Mouse (Mus musculus): ENCODE measurements around the gene Ube2e2. TPM values are rescaled to one million over a fixed set of nuclear protein-coding genes. Genes with fewer than 3 reads are reported as not detected.

Gene Ube2e2
- 100 to 1,000 TPM; 204 to 207 TPM for total RNA-seq (2021)
- long read RNA-seq, experiment 1, partial matches to known transcripts = 11 of 21 reads
- long read RNA-seq, experiment 1, other reads (novel, unspliced or antisense) = 10 of 21 reads
- long read RNA-seq, experiment 2, partial matches to known transcripts = 3 of 13 reads
- long read RNA-seq, experiment 2, other reads (novel, unspliced or antisense) = 9 of 13 reads

- TF ChIP-seq CTCF (conservative IDR thresholded peaks at IDR 0.05) = no peak
- DNase-seq (ENCODE audit: low spot score in 2 of 2) = no peak
- H3K27ac ChIP-seq = peak within 1 kb of the TSS; percentile 94
- peak within 1 kb of the TSS; percentile 82 for H3K4me3 ChIP-seq
Measured at GRCm38 (mm10) chr14:18893947-18894445, at the start of gene Ube2e2. Gene Ube2e2, minus strand, starts transcription at chr14:18894267.

- Histone ChIP-seq H3K27ac (no peak overlapping the region), H3K4me3 (no peak overlapping the region)
- DNase-seq (ENCODE audit: low spot score in 2 of 2) = no peak
- no peak for TF ChIP-seq CTCF (conservative IDR thresholded peaks at IDR 0.05)
Measured at GRCm38 (mm10) chr14:18940068-18940467, 46.0 kb upstream of the Ube2e2 start.

- 0 out of 2 replicates have a peak overlapping the region, but pooled peaks have one; percentile 70 for H3K27ac ChIP-seq
- H3K4me3 ChIP-seq = no peak overlapping the region
- TF ChIP-seq CTCF (conservative IDR thresholded peaks at IDR 0.05) = no peak
- peak; percentile 41 to 42 for DNase-seq (ENCODE audit: low spot score in 2 of 2)
Measured at GRCm38 (mm10) chr14:18903553-18903952, 9.5 kb upstream of the Ube2e2 start.

- H3K27ac ChIP-seq = peak overlapping the region; percentile 94
- H3K4me3 ChIP-seq = peak overlapping the region; percentile 82
- DNase-seq (ENCODE audit: low spot score in 2 of 2) = peak; percentile 86 to 91
- TF ChIP-seq CTCF (conservative IDR thresholded peaks at IDR 0.05) = no peak
Measured at GRCm38 (mm10) chr14:18893121-18893946, 733 bp downstream of the Ube2e2 start.

GRCm38 (mm10) chr14:18889571-18889970 lies 4.5 kb downstream of the Ube2e2 start:
- no peak overlapping the region for H3K4me3 ChIP-seq
- TF ChIP-seq CTCF (conservative IDR thresholded peaks at IDR 0.05) = no peak
- no peak overlapping the region; the same call in 1 of the 2 replicates for H3K27ac ChIP-seq
- DNase-seq (ENCODE audit: low spot score in 2 of 2) = peak in 1 of 2 experiments; percentile 30

- no peak for TF ChIP-seq CTCF (conservative IDR thresholded peaks at IDR 0.05)
- DNase-seq (ENCODE audit: low spot score in 2 of 2) = no peak
- Histone ChIP-seq H3K4me3 (no peak overlapping the region), H3K27ac (no peak overlapping the region)
Measured at GRCm38 (mm10) chr14:18882493-18882892, 11.6 kb downstream of the Ube2e2 start.

GRCm38 (mm10) chr14:18870716-18871115 lies 23.4 kb downstream of the Ube2e2 start:
- DNase-seq (ENCODE audit: low spot score in 2 of 2) = no peak
- Histone ChIP-seq H3K27ac (no peak overlapping the region), H3K4me3 (no peak overlapping the region)
- TF ChIP-seq CTCF (conservative IDR thresholded peaks at IDR 0.05) = no peak

- DNase-seq (ENCODE audit: low spot score in 2 of 2) = no peak
- TF ChIP-seq CTCF (conservative IDR thresholded peaks at IDR 0.05) = no peak
- H3K27ac ChIP-seq = peak overlapping the region; percentile 81
- no peak overlapping the region for H3K4me3 ChIP-seq
Measured at GRCm38 (mm10) chr14:18828661-18829060, 65.4 kb downstream of the Ube2e2 start.

GRCm38 (mm10) chr14:18826753-18827152 lies 67.3 kb downstream of the Ube2e2 start:
- Histone ChIP-seq H3K27ac (peak overlapping the region; percentile 18; the same call in 1 of the 2 replicates), H3K4me3 (no peak overlapping the region)
- TF ChIP-seq CTCF (conservative IDR thresholded peaks at IDR 0.05) = no peak
- no peak for DNase-seq (ENCODE audit: low spot score in 2 of 2)

GRCm38 (mm10) chr14:18820713-18821112 lies 73.4 kb downstream of the Ube2e2 start:
- Histone ChIP-seq H3K27ac (peak overlapping the region; percentile 70), H3K4me3 (no peak overlapping the region)
- TF ChIP-seq CTCF (conservative IDR thresholded peaks at IDR 0.05) = no peak
- DNase-seq (ENCODE audit: low spot score in 2 of 2) = no peak

- no peak overlapping the region for H3K27ac ChIP-seq
- no peak for TF ChIP-seq CTCF (conservative IDR thresholded peaks at IDR 0.05)
- H3K4me3 ChIP-seq = no peak overlapping the region
- DNase-seq (ENCODE audit: low spot score in 2 of 2) = no peak
Measured at GRCm38 (mm10) chr14:18796857-18797256, 97.2 kb downstream of the Ube2e2 start.

GRCm38 (mm10) chr14:18795787-18796186 lies 98.3 kb downstream of the Ube2e2 start:
- Histone ChIP-seq H3K27ac (no peak overlapping the region), H3K4me3 (no peak overlapping the region)
- TF ChIP-seq CTCF (conservative IDR thresholded peaks at IDR 0.05) = no peak
- no peak for DNase-seq (ENCODE audit: low spot score in 2 of 2)

- TF ChIP-seq CTCF (conservative IDR thresholded peaks at IDR 0.05) = no peak
- DNase-seq (ENCODE audit: low spot score in 2 of 2) = no peak
- H3K4me3 ChIP-seq = no peak overlapping the region
- no peak overlapping the region for H3K27ac ChIP-seq
Measured at GRCm38 (mm10) chr14:18778993-18779675, 114.9 kb downstream of the Ube2e2 start.

All from layer of hippocampus, adult 2 months (tissue).